Mouse (Mus musculus) neural tube, embryonic 10.5 days (tissue): ENCODE measurements at regions not wholly inside any gene's neighbourhood (a gene's known extent, or its start where the extent isn't known, plus 50 kb on each side); places are given as distances from the start of the nearest gene placed in this dataset.
A peak's percentile ranks its signal among the peaks of the same experiment; 100 is the strongest.
"Not testable (repeated sequence)": the region's sequence is repeated elsewhere in the genome, so short reads cannot be mapped to it uniquely, and the experiment has no call there.

ENCODE experiments used
- DNase-seq: peaks from one replicate; pipeline ENCODE4 v3.0.0-alpha.2; 2017; ENCODE audit warnings: low spot score; ENCODE audit errors: extremely low spot score

DNA sequence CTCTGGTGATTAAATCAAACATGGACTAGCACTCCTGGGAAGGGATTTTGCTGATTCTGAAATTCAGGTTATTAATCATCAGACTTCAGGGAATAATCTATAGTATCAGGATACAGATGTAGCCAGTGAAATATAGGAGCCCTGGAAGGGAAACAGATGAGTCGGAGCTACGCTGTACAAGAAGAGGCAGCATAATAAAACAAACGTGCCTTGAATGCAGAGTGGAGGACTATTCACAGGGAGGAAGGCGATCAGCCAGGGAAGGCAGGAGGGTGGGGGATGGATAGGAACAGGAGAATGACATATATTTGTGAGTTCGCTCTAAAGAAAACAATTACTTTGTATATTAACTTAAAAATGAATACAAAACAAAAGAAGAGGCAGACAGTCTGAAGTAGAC, 286.6 kb upstream of the Got2 start:
- no peak for DNase-seq

DNA sequence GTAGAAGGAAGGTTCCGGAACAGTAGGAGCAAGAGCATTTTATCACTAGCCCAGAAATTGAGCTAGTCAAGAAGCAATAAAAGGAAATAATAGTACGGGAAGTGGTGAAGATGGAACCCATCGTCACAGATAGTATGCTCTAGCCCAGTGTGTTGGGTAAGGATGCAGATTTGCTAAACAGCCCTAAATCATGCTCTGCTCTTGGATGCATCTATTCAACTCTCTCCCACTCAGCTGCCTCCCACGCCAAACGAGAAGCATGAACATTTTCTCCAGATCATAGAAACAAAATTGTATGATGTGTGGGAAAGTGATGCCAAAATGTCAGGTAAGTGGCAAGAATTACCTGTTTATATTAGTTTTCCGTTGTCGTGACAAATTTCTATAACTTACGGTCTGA, 276.6 kb upstream of the Got2 start:
- DNase-seq, result no peak

DNA sequence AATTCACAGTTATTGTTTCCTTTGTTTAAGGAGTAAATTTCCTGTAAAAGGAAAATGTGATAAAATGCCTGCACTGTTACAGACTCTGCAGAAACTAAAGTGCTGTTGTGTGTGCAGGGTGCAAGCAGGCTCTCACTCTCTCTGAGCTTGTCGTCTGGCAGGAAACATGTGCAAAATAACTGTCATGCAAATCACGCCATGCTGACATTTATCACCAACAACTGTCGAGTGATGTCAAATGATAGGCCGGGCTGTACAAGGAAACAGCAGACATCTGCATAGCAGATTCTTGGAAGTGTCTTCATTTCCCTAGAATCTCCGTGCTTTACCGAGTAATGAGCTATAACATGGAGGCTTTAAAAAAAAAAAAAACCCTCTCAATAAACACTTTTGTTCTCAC, 271.6 kb upstream of the Got2 start:
- DNase-seq, result peak; percentile 17

DNA sequence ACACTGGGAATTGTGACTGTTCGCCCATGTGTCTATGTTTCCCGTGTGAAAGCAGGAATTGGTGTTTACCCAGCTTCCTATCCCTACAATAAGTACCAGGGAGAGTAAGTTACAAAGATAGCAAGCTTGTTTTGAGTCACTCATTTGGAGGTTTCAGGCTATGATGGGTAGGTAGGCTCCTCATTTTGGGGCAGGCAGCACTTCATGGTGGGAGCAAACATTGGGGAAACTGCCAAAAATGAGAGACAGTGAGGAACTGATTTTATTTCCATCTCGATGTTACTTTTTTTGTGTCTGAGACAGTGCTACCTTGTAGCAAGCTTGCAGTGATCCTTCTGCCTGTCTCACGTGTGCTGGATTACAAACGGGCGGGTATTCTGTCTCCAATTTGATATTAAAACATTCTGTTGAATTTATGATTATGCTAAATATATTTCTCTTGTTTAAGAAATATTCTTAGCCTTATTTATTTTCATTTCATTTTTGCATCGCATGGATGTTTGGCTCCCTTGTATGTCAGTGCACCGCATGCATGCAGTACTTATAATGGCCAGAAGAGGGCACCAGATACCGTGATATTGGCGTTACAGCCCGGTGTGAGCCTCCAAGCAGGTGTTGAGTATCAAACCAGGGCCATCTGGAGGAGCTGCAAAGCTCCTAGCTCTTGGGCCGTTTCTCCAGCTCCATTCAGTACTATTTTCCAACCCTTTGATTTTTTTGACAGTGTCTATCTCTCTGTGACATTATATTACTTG, 264.3 kb upstream of the Got2 start:
- DNase-seq, result peak; percentile 45

GRCm38 (mm10) chr8:96152056-96152455, 263.7 kb upstream of the Got2 start:
- DNase-seq, result no peak

- DNase-seq, result no peak
Measured at GRCm38 (mm10) chr8:96151065-96151472, 262.7 kb upstream of the Got2 start.

DNA sequence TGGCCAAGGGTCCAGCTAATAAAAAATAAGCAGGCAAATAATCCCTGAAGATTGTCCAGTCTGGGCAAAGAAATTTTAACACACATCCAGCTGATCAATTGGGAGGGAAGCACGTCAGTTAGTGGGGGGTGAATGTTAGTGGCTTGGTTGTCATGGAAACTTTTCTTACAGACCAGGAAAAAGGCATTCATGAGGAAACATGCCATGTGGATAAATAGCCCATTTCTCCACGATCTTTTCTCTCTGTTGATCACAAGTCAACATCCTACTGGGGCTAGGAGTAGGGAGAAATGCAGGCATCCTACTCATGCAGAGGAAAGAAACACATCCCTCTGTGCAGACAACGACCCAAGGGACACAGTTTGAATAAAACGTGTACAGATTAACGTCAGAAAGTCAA, 243.8 kb upstream of the Got2 start:
- DNase-seq, result no peak

DNA sequence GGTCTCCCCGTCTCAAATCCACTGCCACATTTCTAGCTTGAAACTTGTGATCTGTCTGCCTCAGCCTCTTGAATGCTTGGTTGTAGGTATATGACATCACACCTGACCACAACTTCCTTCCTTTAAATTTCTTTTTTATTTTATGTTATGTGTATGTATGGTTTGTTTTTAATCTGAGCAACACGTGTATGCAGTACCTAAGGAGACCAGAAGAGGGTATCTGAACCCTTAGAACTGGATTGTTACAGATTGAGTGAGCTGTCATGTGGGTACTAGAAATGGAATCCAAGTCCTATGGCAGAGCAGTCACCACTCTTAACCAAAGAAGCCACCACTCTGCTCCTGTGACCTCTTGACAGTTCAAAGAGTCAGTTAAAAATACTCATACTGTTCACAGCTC, 240.0 kb upstream of the Got2 start:
- DNase-seq, result no peak

- no peak for DNase-seq
Measured at GRCm38 (mm10) chr8:96100817-96101216, 212.5 kb upstream of the Got2 start.

DNA sequence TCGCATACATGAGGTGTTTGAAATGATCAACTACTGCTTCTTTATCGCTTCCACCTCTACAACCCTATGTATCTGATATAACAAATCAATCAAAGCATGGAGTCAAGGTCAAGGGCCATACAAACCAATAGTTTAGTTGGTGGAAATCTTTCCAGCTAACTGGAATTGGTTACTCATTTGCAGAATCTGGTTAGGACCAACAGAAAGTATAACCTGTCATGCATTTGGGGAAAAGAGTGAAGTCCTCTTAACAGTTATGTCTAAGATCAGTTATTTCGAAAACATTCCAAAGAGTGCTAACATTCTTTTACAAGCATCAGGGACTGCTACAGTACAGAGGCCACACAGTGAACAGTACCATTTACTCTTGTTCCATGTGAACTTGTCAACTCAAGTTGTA, 204.6 kb upstream of the Got2 start:
- no peak for DNase-seq

- no peak for DNase-seq
Measured at GRCm38 (mm10) chr8:96090231-96090630, 201.9 kb upstream of the Got2 start.

DNA sequence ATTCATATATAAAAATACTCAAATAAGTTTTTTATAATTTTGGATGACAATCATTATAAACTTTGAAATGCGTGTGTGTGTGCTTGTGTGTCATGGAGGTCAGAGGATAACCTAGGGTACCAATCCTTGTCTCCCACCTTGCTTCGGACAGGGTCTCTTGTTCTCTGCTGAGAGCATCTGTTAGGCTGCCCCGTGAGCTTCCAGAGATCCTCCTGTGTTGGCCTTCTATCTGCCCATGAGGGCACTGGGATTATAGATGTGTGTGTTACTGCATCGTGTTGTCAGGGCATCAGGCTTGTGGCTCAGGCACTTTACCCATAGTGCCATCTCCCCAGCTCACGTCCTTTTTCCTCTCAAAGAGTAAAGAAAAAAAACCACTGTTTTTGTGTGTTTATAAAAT, 180.0 kb upstream of the Got2 start:
- no peak for DNase-seq

- DNase-seq, result no peak
Measured at GRCm38 (mm10) chr8:96047686-96048085, 159.3 kb upstream of the Got2 start.

DNA sequence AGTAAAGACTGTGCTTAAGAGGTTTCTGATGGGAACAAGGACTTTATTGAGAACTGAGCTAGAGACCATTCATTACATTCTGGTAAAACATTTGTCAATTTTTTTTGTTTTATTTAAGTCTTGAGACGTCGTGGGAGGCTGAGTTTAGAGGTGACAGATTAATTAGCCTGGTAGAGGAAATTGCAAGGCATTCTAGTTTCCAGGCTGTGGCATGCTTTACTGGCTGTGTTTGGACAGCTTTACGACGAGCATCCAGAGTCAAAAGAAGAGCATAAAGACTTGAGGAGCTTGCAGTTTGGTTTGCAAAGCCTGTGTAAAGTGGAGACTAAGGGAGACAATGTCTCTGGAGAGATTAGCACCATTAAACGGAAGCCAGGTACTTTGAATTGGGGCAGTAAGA, 154.0 kb upstream of the Got2 start:
- DNase-seq, result no peak

DNA sequence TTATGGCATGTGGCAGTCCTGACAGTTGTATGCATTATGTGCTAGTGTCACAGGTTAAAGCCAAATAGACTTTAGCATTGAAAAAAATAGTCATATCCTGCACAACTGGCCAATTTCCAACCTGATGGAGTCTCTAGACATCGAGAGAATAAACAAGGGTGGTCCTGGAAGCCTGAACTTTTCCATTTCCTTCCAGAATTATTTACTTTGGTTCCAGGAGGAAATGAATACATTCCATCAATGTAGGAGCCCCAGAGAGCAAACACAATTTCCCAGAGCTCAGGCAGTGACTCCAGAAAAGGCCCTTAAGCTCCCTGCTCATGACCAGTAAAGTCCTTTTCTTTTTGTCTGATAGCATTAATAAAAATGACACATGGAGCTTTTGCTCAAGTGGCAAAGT, 151.9 kb upstream of the Got2 start:
- DNase-seq, result no peak

- DNase-seq, result not testable (repeated sequence)
Measured at GRCm38 (mm10) chr8:96018742-96019141, 130.4 kb upstream of the Got2 start.

GRCm38 (mm10) chr8:96012002-96012401, 123.7 kb upstream of the Got2 start:
- no peak for DNase-seq

DNA sequence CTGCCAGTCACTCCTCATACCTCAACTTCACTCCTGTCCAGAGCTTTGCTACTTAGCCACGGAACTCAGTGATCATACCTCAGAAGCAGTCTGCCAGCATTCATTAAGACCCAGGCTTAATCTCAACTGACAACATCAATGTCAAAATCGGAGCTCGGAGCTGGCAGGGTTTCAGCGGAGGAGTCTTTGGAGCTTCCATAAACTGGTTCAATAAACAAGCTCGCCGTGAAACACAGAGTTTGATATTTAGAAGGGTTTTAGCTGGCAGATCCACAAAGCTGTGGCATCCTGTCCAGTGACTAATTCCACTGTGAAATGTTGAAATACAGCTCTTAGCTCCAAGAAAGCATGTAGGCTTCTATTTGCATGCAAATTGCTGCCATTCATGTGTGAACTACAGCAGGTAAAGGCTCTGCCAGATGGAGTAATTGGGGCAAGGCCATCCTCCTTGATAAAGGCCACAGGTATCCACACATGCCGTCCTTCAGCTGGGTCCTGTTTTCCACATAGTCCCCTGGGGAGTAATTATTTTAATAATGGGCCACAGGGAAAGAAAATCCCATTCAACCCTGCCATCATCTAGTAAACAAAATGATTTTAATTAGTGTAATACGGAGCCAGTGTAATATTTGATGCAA, 103.6 kb upstream of the Got2 start:
- no peak for DNase-seq

- DNase-seq, result no peak
Measured at GRCm38 (mm10) chr8:95988616-95989380, 100.5 kb upstream of the Got2 start.

DNA sequence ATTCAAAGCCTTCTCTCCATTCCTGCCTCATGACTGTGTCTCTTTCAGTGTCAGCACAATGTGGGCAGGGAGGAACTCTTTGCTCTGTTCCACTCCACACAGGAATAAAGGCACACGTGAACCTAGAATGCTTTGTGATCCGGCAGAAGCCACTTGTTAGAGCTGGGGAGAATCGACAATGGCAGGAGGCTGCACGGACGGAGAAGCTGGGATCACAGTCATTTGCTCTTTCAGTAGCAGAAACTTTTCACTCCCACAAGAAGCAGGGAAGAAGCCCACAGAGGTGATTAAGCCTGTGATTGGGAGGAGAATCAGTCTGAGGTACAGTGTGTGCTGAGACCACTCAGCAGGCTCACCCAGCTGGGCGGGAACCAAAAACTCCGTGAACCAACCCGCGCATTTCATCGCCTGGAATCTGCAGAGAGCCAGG, 98.7 kb upstream of the Got2 start:
- DNase-seq, result peak; percentile 17

- DNase-seq, result no peak
Measured at GRCm38 (mm10) chr8:95986410-95986809, 98.1 kb upstream of the Got2 start.

DNA sequence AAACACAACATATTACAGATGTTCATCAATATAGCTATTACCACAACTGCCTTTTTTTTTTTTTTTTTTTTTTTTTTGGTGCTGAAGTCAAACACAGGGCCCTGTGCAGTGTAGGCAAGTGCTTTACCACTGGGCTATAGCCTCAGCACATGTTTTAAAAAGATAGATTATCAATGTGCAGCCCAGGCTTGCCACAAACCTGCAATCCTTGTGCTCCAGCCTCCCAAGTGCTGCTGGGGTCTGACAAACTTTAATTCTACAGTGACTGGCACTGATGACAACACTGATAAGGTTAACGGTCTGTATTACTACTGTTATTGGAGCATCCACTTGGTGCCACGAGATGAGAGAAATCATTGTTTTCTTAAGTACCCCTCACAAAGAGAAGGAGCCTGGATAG, 95.3 kb upstream of the Got2 start:
- DNase-seq, result no peak
